Mouse (Mus musculus): Measurements from ENCODE around the gene Slc22a5.

DNA sequence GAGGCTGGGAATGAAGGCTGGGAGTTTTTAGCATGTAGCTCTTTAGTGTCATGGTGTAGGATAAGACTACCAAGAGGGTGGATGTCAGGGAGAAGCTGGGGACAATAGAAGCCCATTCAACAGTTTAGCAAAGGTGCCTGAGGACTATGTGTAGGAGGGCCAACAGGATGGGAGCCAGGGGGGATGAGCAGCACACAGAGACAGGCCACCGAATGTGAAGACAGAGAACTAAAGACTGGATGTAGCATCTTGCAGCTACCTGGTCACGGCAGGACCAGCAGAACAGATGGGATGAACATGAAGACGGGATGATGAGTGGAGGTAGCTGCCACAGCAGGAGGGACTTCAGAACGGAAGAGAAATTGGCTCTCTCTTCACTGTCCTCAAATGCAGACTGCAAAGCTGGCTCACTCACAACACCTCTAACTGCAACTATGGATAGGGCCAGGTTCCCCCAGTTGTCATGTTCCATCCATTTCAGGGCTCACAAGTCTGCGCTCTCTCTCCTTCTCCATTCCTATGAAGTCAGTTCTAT is 74.6 kb downstream of the Slc22a5 start:
- TF ChIP-seq CTCF (IDR thresholded peaks at IDR 0.05) (no peak), POLR2A (IDR thresholded peaks at IDR 0.05; ENCODE audit: insufficient read depth, low read depth, low read length) (no peak), EP300 (IDR thresholded peaks at IDR 0.05; ENCODE audit: insufficient read depth, low read depth, low read length) (no peak)
